In genomic region chr4:150799550-150800398, GRCm38 (mm10) we compare ENCODE assay signal across 8 mouse cellular contexts. TPM values are rescaled to one million over a fixed set of nuclear protein-coding genes. Genes with fewer than 3 reads are reported as not detected.
DNase-seq lines count a peak whose midpoint lies in the region; ATAC-seq and TF ChIP-seq lines count a peak whose summit lies in the region.

No protein-coding gene starts in this region.

- no peak overlapping the region for H3K4me3 ChIP-seq in embryonic facial prominence, embryonic 11.5 days (ENCODE audit: low read depth, low read length)
- H3K4me3 ChIP-seq in intestine, postnatal 0 days (ENCODE audit: low read depth, low read length): no peak overlapping the region

- TF ChIP-seq CTCF in intestine, postnatal 0 days (IDR thresholded peaks at IDR 0.05; ENCODE audit: low read depth): no peak

- H3K9ac ChIP-seq in embryonic facial prominence, embryonic 11.5 days (replicated peaks; ENCODE audit: low read length): no peak overlapping the region; the same call in 1 of the 2 replicates
- H3K9ac ChIP-seq in intestine, postnatal 0 days (ENCODE audit: low read depth, low read length): no peak overlapping the region

- no peak overlapping the region for H3K4me2 ChIP-seq in embryonic facial prominence, embryonic 11.5 days (ENCODE audit: low read depth, low read length)
- peak overlapping the region; percentile 38 for H3K4me2 ChIP-seq in intestine, postnatal 0 days (replicated peaks; ENCODE audit: low read depth)

- DNase-seq in spleen, postnatal 36 days (ENCODE audit: low spot score in 2 of 2): peak; percentile 18 to 19
- DNase-seq in spleen, postnatal 4 days (ENCODE audit: low spot score in 2 of 2): no peak
- peak; percentile 49 for DNase-seq in embryonic facial prominence, embryonic 11.5 days (ENCODE audit: low spot score)
- DNase-seq in lung, postnatal 14 days: peak; percentile 55
- no peak for DNase-seq in left cerebral cortex, postnatal 14 days (ENCODE audit: low spot score in 2 of 2)
- DNase-seq in cerebellum, adult 11 months: no peak
- DNase-seq in thymus, adult 18-20 months: no peak

- no peaks in the 10 kb centered on the region for H3K9me3 ChIP-seq in embryonic facial prominence, embryonic 11.5 days (replicated peaks; ENCODE audit: control insufficient read depth, low read length)
- no peaks in the 10 kb centered on the region for H3K9me3 ChIP-seq in intestine, postnatal 0 days (ENCODE audit: control insufficient read depth)

- intact Hi-C loops in left cerebral cortex, postnatal 14 days (cut with DNase I): no loop called here

- no peak overlapping the region for H3K27ac ChIP-seq in embryonic facial prominence, embryonic 11.5 days (replicated peaks; ENCODE audit: low read depth, low read length)
- peak overlapping the region; percentile 91 for H3K27ac ChIP-seq in intestine, postnatal 0 days (ENCODE audit: low read depth, low read length)

- H3K36me3 ChIP-seq in embryonic facial prominence, embryonic 11.5 days (replicated peaks; ENCODE audit: control insufficient read depth, insufficient read depth, low read depth, low read length): no peaks in the 10 kb centered on the region
- H3K36me3 ChIP-seq in intestine, postnatal 0 days (ENCODE audit: control insufficient read depth, insufficient read depth): no peaks in the 10 kb centered on the region

- 47% methylated on average over 22 of the region's 22 CpGs for WGBS in embryonic facial prominence, embryonic 11.5 days
- 9% methylated on average over 22 of the region's 22 CpGs for WGBS in intestine, postnatal 0 days

- no peaks in the 10 kb centered on the region for H3K27me3 ChIP-seq in embryonic facial prominence, embryonic 11.5 days (ENCODE audit: control insufficient read depth, insufficient read depth, low read length)
- H3K27me3 ChIP-seq in intestine, postnatal 0 days (replicated peaks; ENCODE audit: control insufficient read depth, insufficient read depth, low read length): no peaks in the 10 kb centered on the region

- H3K4me1 ChIP-seq in embryonic facial prominence, embryonic 11.5 days (ENCODE audit: control insufficient read depth, insufficient read depth, low read length): peaks cover 10% of the 10 kb centered on the region; the same call in 1 of the 2 replicates
- peaks cover 8% of the 10 kb centered on the region; the same call in 1 of the 2 replicates for H3K4me1 ChIP-seq in intestine, postnatal 0 days (replicated peaks; ENCODE audit: control insufficient read depth, insufficient read depth, low read length)

- ATAC-seq in embryonic facial prominence, embryonic 11.5 days (replicated peaks; ENCODE audit: insufficient number of reproducible peaks, low FRiP score, low TSS enrichment, low read depth): no peak
- peak; percentile 74 for ATAC-seq in intestine, postnatal 0 days

RNA-seq across cellular contexts. Expression of gene Errfi1, which starts 53.9 kb away (rescaled TPM):
- polyA plus RNA-seq in embryonic facial prominence, embryonic 11.5 days (2014; fragmentation: Nextera tagmentation; extraction: Ambion mirVana): 30.7 and 31.8 TPM in 2 replicates
- 27.2 and 27.7 TPM in 2 replicates for polyA plus RNA-seq in intestine, postnatal 0 days (2015; fragmentation: Nextera tagmentation; extraction: Ambion mirVana)
- total RNA-seq in left cerebral cortex, postnatal 14 days (2021): 10 to 100 TPM; 24.2 to 33.2 TPM

Comparison
In these comparisons a context has a peak if more than half of its experiments do, and no peak if none do; other contexts are left out.
1. DNase-seq: peak in spleen, postnatal 36 days (2 of 2), embryonic facial prominence, embryonic 11.5 days (single experiment) and lung, postnatal 14 days (single experiment); none in spleen, postnatal 4 days (0 of 2), left cerebral cortex, postnatal 14 days (0 of 2), cerebellum, adult 11 months (single experiment) and thymus, adult 18-20 months (0 of 2).